Mouse (Mus musculus): ENCODE measurements around the gene Epop. TPM values are rescaled to one million over a fixed set of nuclear protein-coding genes. Genes with fewer than 3 reads are reported as not detected.

Gene Epop
- polyA plus RNA-seq, 1 experiment from 2014 or later = 12.5 TPM

- H3K27me3 ChIP-seq (ENCODE audit: control insufficient read depth, insufficient read depth, low read length) = peaks cover 37% of the 10 kb centered on the region
- ATAC-seq (ENCODE audit: insufficient number of reproducible peaks, low FRiP score, low TSS enrichment, low read depth) (no peak), DNase-seq (ENCODE audit: low spot score) (no peak)
- H3K4me3 ChIP-seq (ENCODE audit: low read depth, low read length) = no peak overlapping the region
- H3K4me1 ChIP-seq (ENCODE audit: control insufficient read depth, insufficient read depth, low read length) = peaks cover 26% of the 10 kb centered on the region
- no peak overlapping the region for H3K27ac ChIP-seq (replicated peaks; ENCODE audit: low read depth, low read length)
- no peak overlapping the region for H3K9ac ChIP-seq (ENCODE audit: low read length)
- 35% methylated on average over 2 of the region's 2 CpGs for WGBS
- no peaks in the 10 kb centered on the region for H3K9me3 ChIP-seq (ENCODE audit: control insufficient read depth, low read length)
- no peak overlapping the region for H3K4me2 ChIP-seq (ENCODE audit: low read depth, severe bottlenecking)
- no peaks in the 10 kb centered on the region for H3K36me3 ChIP-seq (ENCODE audit: control insufficient read depth, insufficient read depth, low read length)
These were observed 1.5 kb upstream of the Epop start for GRCm38 (mm10) chr11:97631046-97631445.

GRCm38 (mm10) chr11:97628568-97629518, 659 bp downstream of the Epop start:
- ATAC-seq (ENCODE audit: insufficient number of reproducible peaks, low FRiP score, low TSS enrichment, low read depth) (peak; percentile 58), DNase-seq (ENCODE audit: low spot score) (peak; percentile 74)
- Histone ChIP-seq H3K27me3 (ENCODE audit: control insufficient read depth, insufficient read depth, low read length) (peaks cover 43% of the 10 kb centered on the region), H3K9ac (ENCODE audit: low read length) (peak overlapping the region; percentile 77), H3K9me3 (ENCODE audit: control insufficient read depth, low read length) (no peaks in the 10 kb centered on the region), H3K4me2 (ENCODE audit: low read depth, severe bottlenecking) (peak overlapping the region; percentile 92), H3K4me1 (ENCODE audit: control insufficient read depth, insufficient read depth, low read length) (peaks cover 26% of the 10 kb centered on the region), H3K4me3 (ENCODE audit: low read depth, low read length) (peak overlapping the region; percentile 74), H3K27ac (replicated peaks; ENCODE audit: low read depth, low read length) (0 out of 2 replicates have a peak overlapping the region, but pooled peaks have one; percentile 21), H3K36me3 (ENCODE audit: control insufficient read depth, insufficient read depth, low read length) (no peaks in the 10 kb centered on the region)
- WGBS = under 1% methylated on average over 93 of the region's 106 CpGs

GRCm38 (mm10) chr11:97628303-97628567, 1.3 kb downstream of the Epop start:
- H3K4me2 ChIP-seq (ENCODE audit: low read depth, severe bottlenecking) = peak overlapping the region; percentile 92
- no peak for DNase-seq (ENCODE audit: low spot score)

GRCm38 (mm10) chr11:97627556-97628302, 1.8 kb downstream of the Epop start:
- peak overlapping the region; percentile 77; the same call in 1 of the 2 replicates for H3K9ac ChIP-seq (ENCODE audit: low read length)
- ATAC-seq (ENCODE audit: insufficient number of reproducible peaks, low FRiP score, low TSS enrichment, low read depth) (no peak), DNase-seq (ENCODE audit: low spot score) (peak; percentile 38)
- H3K27me3 ChIP-seq (ENCODE audit: control insufficient read depth, insufficient read depth, low read length) = peaks cover 43% of the 10 kb centered on the region
- WGBS = 1% methylated on average over 30 of the region's 30 CpGs
- H3K4me3 ChIP-seq (ENCODE audit: low read depth, low read length) = peak overlapping the region; percentile 74
- H3K36me3 ChIP-seq (ENCODE audit: control insufficient read depth, insufficient read depth, low read length) = no peaks in the 10 kb centered on the region
- H3K27ac ChIP-seq (replicated peaks; ENCODE audit: low read depth, low read length) = no peak overlapping the region
- H3K9me3 ChIP-seq (ENCODE audit: control insufficient read depth, low read length) = no peaks in the 10 kb centered on the region
- H3K4me1 ChIP-seq (ENCODE audit: control insufficient read depth, insufficient read depth, low read length) = peaks cover 26% of the 10 kb centered on the region
- H3K4me2 ChIP-seq (ENCODE audit: low read depth, severe bottlenecking) = peak overlapping the region; percentile 92

More at GRCm38 (mm10) chr11:97628303-97628567, 1.3 kb downstream of the Epop start:
- WGBS = 0% methylated on average over 28 of the region's 28 CpGs
- peak overlapping the region; percentile 77; the same call in 1 of the 2 replicates for H3K9ac ChIP-seq (ENCODE audit: low read length)
- H3K9me3 ChIP-seq (ENCODE audit: control insufficient read depth, low read length) = no peaks in the 10 kb centered on the region
- peaks cover 43% of the 10 kb centered on the region for H3K27me3 ChIP-seq (ENCODE audit: control insufficient read depth, insufficient read depth, low read length)
- peaks cover 26% of the 10 kb centered on the region for H3K4me1 ChIP-seq (ENCODE audit: control insufficient read depth, insufficient read depth, low read length)
- H3K36me3 ChIP-seq (ENCODE audit: control insufficient read depth, insufficient read depth, low read length) = no peaks in the 10 kb centered on the region
- H3K27ac ChIP-seq (replicated peaks; ENCODE audit: low read depth, low read length) = no peak overlapping the region
- ATAC-seq (ENCODE audit: insufficient number of reproducible peaks, low FRiP score, low TSS enrichment, low read depth) = no peak
- peak overlapping the region; percentile 74 for H3K4me3 ChIP-seq (ENCODE audit: low read depth, low read length)

GRCm38 (mm10) chr11:97626850-97627249, 2.7 kb downstream of the Epop start:
- DNase-seq (ENCODE audit: low spot score) = peak; percentile 54
- ATAC-seq (ENCODE audit: insufficient number of reproducible peaks, low FRiP score, low TSS enrichment, low read depth) = no peak
- Histone ChIP-seq H3K4me2 (ENCODE audit: low read depth, severe bottlenecking) (peak overlapping the region; percentile 92), H3K4me1 (ENCODE audit: control insufficient read depth, insufficient read depth, low read length) (peaks cover 26% of the 10 kb centered on the region), H3K9me3 (ENCODE audit: control insufficient read depth, low read length) (no peaks in the 10 kb centered on the region), H3K4me3 (ENCODE audit: low read depth, low read length) (peak overlapping the region; percentile 10), H3K27me3 (ENCODE audit: control insufficient read depth, insufficient read depth, low read length) (peaks cover 43% of the 10 kb centered on the region), H3K27ac (replicated peaks; ENCODE audit: low read depth, low read length) (no peak overlapping the region), H3K36me3 (ENCODE audit: control insufficient read depth, insufficient read depth, low read length) (no peaks in the 10 kb centered on the region), H3K9ac (ENCODE audit: low read length) (no peak overlapping the region)
- whole genome bisulfite sequencing = under 1% methylated on average over 10 of the region's 10 CpGs

GRCm38 (mm10) chr11:97626431-97626830, 3.1 kb downstream of the Epop start:
- H3K4me2 ChIP-seq (ENCODE audit: low read depth, severe bottlenecking) = peak overlapping the region; percentile 92

GRCm38 (mm10) chr11:97625551-97625950, 4.0 kb downstream of the Epop start:
- H3K4me2 ChIP-seq (ENCODE audit: low read depth, severe bottlenecking) = no peak overlapping the region
- no peak overlapping the region for H3K4me3 ChIP-seq (ENCODE audit: low read depth, low read length)
- no peak overlapping the region for H3K9ac ChIP-seq (ENCODE audit: low read length)
- H3K27me3 ChIP-seq (ENCODE audit: control insufficient read depth, insufficient read depth, low read length) = peaks cover 36% of the 10 kb centered on the region
- H3K4me1 ChIP-seq (ENCODE audit: control insufficient read depth, insufficient read depth, low read length) = peaks cover 26% of the 10 kb centered on the region
- no peaks in the 10 kb centered on the region for H3K36me3 ChIP-seq (ENCODE audit: control insufficient read depth, insufficient read depth, low read length)
- H3K27ac ChIP-seq (replicated peaks; ENCODE audit: low read depth, low read length) = no peak overlapping the region
- H3K9me3 ChIP-seq (ENCODE audit: control insufficient read depth, low read length) = no peaks in the 10 kb centered on the region
- WGBS = 72% methylated on average over 5 of the region's 5 CpGs
- DNase-seq (ENCODE audit: low spot score) = no peak
- no peak for ATAC-seq (ENCODE audit: insufficient number of reproducible peaks, low FRiP score, low TSS enrichment, low read depth)

More at GRCm38 (mm10) chr11:97626431-97626830, 3.1 kb downstream of the Epop start:
- ATAC-seq (ENCODE audit: insufficient number of reproducible peaks, low FRiP score, low TSS enrichment, low read depth) = no peak
- Histone ChIP-seq H3K27ac (replicated peaks; ENCODE audit: low read depth, low read length) (no peak overlapping the region), H3K27me3 (ENCODE audit: control insufficient read depth, insufficient read depth, low read length) (peaks cover 43% of the 10 kb centered on the region), H3K4me1 (ENCODE audit: control insufficient read depth, insufficient read depth, low read length) (peaks cover 26% of the 10 kb centered on the region), H3K36me3 (ENCODE audit: control insufficient read depth, insufficient read depth, low read length) (no peaks in the 10 kb centered on the region), H3K9ac (ENCODE audit: low read length) (no peak overlapping the region), H3K4me3 (ENCODE audit: low read depth, low read length) (0 out of 2 replicates have a peak overlapping the region, but pooled peaks have one; percentile 5), H3K9me3 (ENCODE audit: control insufficient read depth, low read length) (no peaks in the 10 kb centered on the region)
- DNase-seq (ENCODE audit: low spot score) = no peak
- under 1% methylated on average over 13 of the region's 13 CpGs for WGBS

GRCm38 (mm10) chr11:97623166-97623565, 6.3 kb downstream of the Epop start:
- 59% methylated on average over 9 of the region's 9 CpGs for WGBS
- H3K4me1 ChIP-seq (ENCODE audit: control insufficient read depth, insufficient read depth, low read length) = peaks cover 19% of the 10 kb centered on the region
- H3K4me3 ChIP-seq (ENCODE audit: low read depth, low read length) = no peak overlapping the region
- H3K9me3 ChIP-seq (ENCODE audit: control insufficient read depth, low read length) = no peaks in the 10 kb centered on the region
- no peak for DNase-seq (ENCODE audit: low spot score)
- H3K27me3 ChIP-seq (ENCODE audit: control insufficient read depth, insufficient read depth, low read length) = peaks cover 21% of the 10 kb centered on the region
- no peaks in the 10 kb centered on the region for H3K36me3 ChIP-seq (ENCODE audit: control insufficient read depth, insufficient read depth, low read length)
- no peak overlapping the region for H3K27ac ChIP-seq (replicated peaks; ENCODE audit: low read depth, low read length)
- no peak overlapping the region for H3K9ac ChIP-seq (ENCODE audit: low read length)
- H3K4me2 ChIP-seq (ENCODE audit: low read depth, severe bottlenecking) = no peak overlapping the region
- no peak for ATAC-seq (ENCODE audit: insufficient number of reproducible peaks, low FRiP score, low TSS enrichment, low read depth)

All from limb, embryonic 11.5 days (tissue).